Mouse (Mus musculus) hindbrain, embryonic 13.5 days (tissue): ENCODE measurements around the gene Mta3. TPM values are rescaled to one million over a fixed set of nuclear protein-coding genes. Genes with fewer than 3 reads are reported as not detected.

ENCODE experiments used
- ATAC-seq: fragments of 200-750 bp; cut with Nextera tagmentation; 2 replicates; pipeline ENCODE4 v1.8.0; 2017; ENCODE audit warnings: moderate TSS enrichment; ENCODE audit not compliant: low FRiP score
- H3K27ac ChIP-seq: fragments of 300-500 bp; sonication (generic); 2 replicates; pipeline ENCODE4 v1.5.1; 2015; ENCODE audit warnings: inconsistent platforms, mild to moderate bottlenecking, moderate library complexity
- H3K27me3 ChIP-seq: fragments of 300-500 bp; sonication (generic); 2 replicates; pipeline ENCODE4 v1.6.1; 2015; ENCODE audit warnings: mild to moderate bottlenecking, inconsistent platforms
- H3K36me3 ChIP-seq: fragments of 300-500 bp; sonication (generic); 2 replicates; pipeline ENCODE4 v1.6.1; 2015; ENCODE audit warnings: mild to moderate bottlenecking, inconsistent platforms
- H3K4me1 ChIP-seq: fragments of 300-500 bp; sonication (generic); replicated peaks from 2 replicates; pipeline ENCODE4 v1.6.1; 2015; ENCODE audit warnings: inconsistent platforms
- H3K4me2 ChIP-seq: fragments of 300-500 bp; sonication (generic); 2 replicates; pipeline ENCODE4 v1.6.1; 2015; ENCODE audit warnings: inconsistent platforms, mild to moderate bottlenecking, moderate library complexity
- H3K4me3 ChIP-seq: fragments of 300-500 bp; sonication (generic); 2 replicates; pipeline ENCODE4 v1.5.1; 2015; ENCODE audit warnings: mild to moderate bottlenecking, inconsistent platforms
- H3K9ac ChIP-seq: fragments of 300-500 bp; sonication (generic); 2 replicates; pipeline ENCODE4 v1.6.1; 2015; ENCODE audit warnings: mild to moderate bottlenecking, inconsistent platforms
- H3K9me3 ChIP-seq: fragments of 300-500 bp; sonication (generic); 2 replicates; pipeline ENCODE4 v1.6.1; 2016; ENCODE audit warnings: inconsistent platforms
- WGBS: fragments of 180-500 bp; shearing (Covaris S2); methylation state at CpG from one replicate; pipeline ENCODE4 v1.1.7; 2015; 5-methylcytosine and 5-hydroxymethylcytosine counted together
- polyA plus RNA-seq: library from polyadenylated mRNA; unstranded; fragments of >200 nt; fragmentation: Nextera tagmentation; extraction: Ambion mirVana; gene quantifications from 2 replicates; pipeline ENCODE4 v1.2.1, GENCODE M21; 2015

The Mta3 gene
- polyA plus RNA-seq, 1 experiment from 2014 or later = 33.3 TPM

GRCm38 (mm10) chr17:83803987-83804386 is 98.0 kb downstream of the Mta3 start:
- Histone ChIP-seq H3K4me1 (peaks cover 21% of the 10 kb centered on the region), H3K4me2 (no peak overlapping the region), H3K9me3 (no peaks in the 10 kb centered on the region), H3K36me3 (peaks cover 40% of the 10 kb centered on the region), H3K27me3 (no peaks in the 10 kb centered on the region), H3K27ac (peak overlapping the region; percentile 64), H3K9ac (no peak overlapping the region), H3K4me3 (no peak overlapping the region)
- ATAC-seq = no peak
- 73% methylated on average over 9 of the region's 9 CpGs for WGBS

- Histone ChIP-seq H3K4me3 (no peak overlapping the region), H3K9me3 (no peaks in the 10 kb centered on the region), H3K4me1 (peaks cover 21% of the 10 kb centered on the region), H3K4me2 (no peak overlapping the region), H3K27ac (peak overlapping the region; percentile 64; the same call in 1 of the 2 replicates), H3K36me3 (peaks cover 50% of the 10 kb centered on the region), H3K9ac (no peak overlapping the region), H3K27me3 (no peaks in the 10 kb centered on the region)
- WGBS = 79% methylated on average over 9 of the region's 9 CpGs
- ATAC-seq = no peak
Observed at GRCm38 (mm10) chr17:83805078-83805477, 99.1 kb downstream of the Mta3 start.

- no peak overlapping the region for H3K4me3 ChIP-seq
- WGBS = 85% methylated on average over 7 of the region's 7 CpGs
- no peak overlapping the region for H3K9ac ChIP-seq
- peaks cover 50% of the 10 kb centered on the region for H3K36me3 ChIP-seq
- H3K9me3 ChIP-seq = no peaks in the 10 kb centered on the region
- H3K27me3 ChIP-seq = no peaks in the 10 kb centered on the region
- ATAC-seq = no peak
- no peak overlapping the region for H3K4me2 ChIP-seq
- no peak overlapping the region for H3K27ac ChIP-seq
- peaks cover 22% of the 10 kb centered on the region for H3K4me1 ChIP-seq
Observed at GRCm38 (mm10) chr17:83807345-83807744, 101.4 kb downstream of the Mta3 start.

GRCm38 (mm10) chr17:83807778-83808398 is 101.9 kb downstream of the Mta3 start:
- ATAC-seq = no peak
- H3K4me2 ChIP-seq = no peak overlapping the region
- no peak overlapping the region for H3K9ac ChIP-seq
- peaks cover 53% of the 10 kb centered on the region for H3K36me3 ChIP-seq
- no peak overlapping the region for H3K4me3 ChIP-seq
- 76% methylated on average over 11 of the region's 11 CpGs for WGBS
- H3K9me3 ChIP-seq = no peaks in the 10 kb centered on the region
- no peak overlapping the region for H3K27ac ChIP-seq
- H3K27me3 ChIP-seq = no peaks in the 10 kb centered on the region
- peaks cover 25% of the 10 kb centered on the region for H3K4me1 ChIP-seq

GRCm38 (mm10) chr17:83808476-83809098 is 102.6 kb downstream of the Mta3 start:
- H3K4me2 ChIP-seq = no peak overlapping the region
- H3K36me3 ChIP-seq = peaks cover 48% of the 10 kb centered on the region
- H3K9ac ChIP-seq = no peak overlapping the region
- H3K4me1 ChIP-seq = peaks cover 24% of the 10 kb centered on the region
- H3K27ac ChIP-seq = no peak overlapping the region
- 92% methylated on average over 12 of the region's 12 CpGs for WGBS
- no peaks in the 10 kb centered on the region for H3K9me3 ChIP-seq
- no peak overlapping the region for H3K4me3 ChIP-seq
- H3K27me3 ChIP-seq = no peaks in the 10 kb centered on the region
- no peak for ATAC-seq

- H3K27ac ChIP-seq = no peak overlapping the region
Observed at GRCm38 (mm10) chr17:83809197-83809829, 103.3 kb downstream of the Mta3 start.

GRCm38 (mm10) chr17:83810285-83810684 is 104.3 kb downstream of the Mta3 start:
- Histone ChIP-seq H3K4me2 (no peak overlapping the region), H3K4me3 (no peak overlapping the region), H3K36me3 (peaks cover 39% of the 10 kb centered on the region), H3K27me3 (no peaks in the 10 kb centered on the region), H3K4me1 (peaks cover 8% of the 10 kb centered on the region; the same call in 1 of the 2 replicates), H3K9ac (no peak overlapping the region), H3K9me3 (no peaks in the 10 kb centered on the region), H3K27ac (no peak overlapping the region)
- 95% methylated on average over 5 of the region's 5 CpGs for WGBS
- no peak for ATAC-seq

More at GRCm38 (mm10) chr17:83809197-83809829, 103.3 kb downstream of the Mta3 start:
- no peak for ATAC-seq
- peaks cover 16% of the 10 kb centered on the region for H3K4me1 ChIP-seq
- H3K9me3 ChIP-seq = no peaks in the 10 kb centered on the region
- WGBS = 91% methylated on average over 17 of the region's 17 CpGs
- H3K4me3 ChIP-seq = no peak overlapping the region
- no peak overlapping the region for H3K4me2 ChIP-seq
- H3K9ac ChIP-seq = no peak overlapping the region
- no peaks in the 10 kb centered on the region for H3K27me3 ChIP-seq
- H3K36me3 ChIP-seq = peaks cover 44% of the 10 kb centered on the region

GRCm38 (mm10) chr17:83812200-83812944 is 106.4 kb downstream of the Mta3 start:
- H3K4me2 ChIP-seq = no peak overlapping the region
- H3K4me1 ChIP-seq = peaks cover 4% of the 10 kb centered on the region; the same call in 1 of the 2 replicates
- peaks cover 27% of the 10 kb centered on the region for H3K36me3 ChIP-seq
- H3K9me3 ChIP-seq = no peaks in the 10 kb centered on the region
- H3K27ac ChIP-seq = no peak overlapping the region
- H3K4me3 ChIP-seq = no peak overlapping the region
- no peaks in the 10 kb centered on the region for H3K27me3 ChIP-seq
- ATAC-seq = no peak
- 90% methylated on average over 17 of the region's 17 CpGs for WGBS
- no peak overlapping the region for H3K9ac ChIP-seq

GRCm38 (mm10) chr17:83813050-83813449 is 107.1 kb downstream of the Mta3 start:
- Histone ChIP-seq H3K4me1 (peaks cover 4% of the 10 kb centered on the region; the same call in 1 of the 2 replicates), H3K9me3 (no peaks in the 10 kb centered on the region), H3K27ac (no peak overlapping the region), H3K9ac (no peak overlapping the region), H3K4me2 (no peak overlapping the region), H3K27me3 (no peaks in the 10 kb centered on the region), H3K4me3 (no peak overlapping the region), H3K36me3 (peaks cover 27% of the 10 kb centered on the region)
- 91% methylated on average over 4 of the region's 4 CpGs for WGBS
- no peak for ATAC-seq

GRCm38 (mm10) chr17:83816996-83817395 is 111.0 kb downstream of the Mta3 start:
- H3K9ac ChIP-seq = no peak overlapping the region
- no peak overlapping the region for H3K4me2 ChIP-seq
- ATAC-seq = no peak

GRCm38 (mm10) chr17:83819503-83819902 is 113.5 kb downstream of the Mta3 start:
- 0 out of 2 replicates have a peak overlapping the region, but pooled peaks have one; percentile 36 for H3K9ac ChIP-seq
- H3K36me3 ChIP-seq = no peaks in the 10 kb centered on the region
- H3K4me3 ChIP-seq = no peak overlapping the region
- 74% methylated on average over 8 of the region's 8 CpGs for WGBS
- H3K27ac ChIP-seq = no peak overlapping the region
- no peaks in the 10 kb centered on the region for H3K9me3 ChIP-seq
- peaks cover 17% of the 10 kb centered on the region for H3K4me1 ChIP-seq
- no peak for ATAC-seq
- H3K27me3 ChIP-seq = no peaks in the 10 kb centered on the region
- no peak overlapping the region for H3K4me2 ChIP-seq

More at GRCm38 (mm10) chr17:83816996-83817395, 111.0 kb downstream of the Mta3 start:
- H3K4me1 ChIP-seq = peaks cover 21% of the 10 kb centered on the region
- H3K36me3 ChIP-seq = peaks cover 7% of the 10 kb centered on the region; the same call in 1 of the 2 replicates
- no peaks in the 10 kb centered on the region for H3K27me3 ChIP-seq
- H3K27ac ChIP-seq = no peak overlapping the region
- H3K9me3 ChIP-seq = no peaks in the 10 kb centered on the region
- no peak overlapping the region for H3K4me3 ChIP-seq
- WGBS = 93% methylated on average over 7 of the region's 7 CpGs

GRCm38 (mm10) chr17:83820701-83821100 is 114.7 kb downstream of the Mta3 start:
- H3K36me3 ChIP-seq = no peaks in the 10 kb centered on the region
- peaks cover 17% of the 10 kb centered on the region for H3K4me1 ChIP-seq
- H3K9ac ChIP-seq = no peak overlapping the region
- 56% methylated on average over 5 of the region's 5 CpGs for WGBS
- peak overlapping the region; percentile 35; the same call in 1 of the 2 replicates for H3K27ac ChIP-seq
- H3K4me2 ChIP-seq = no peak overlapping the region
- no peaks in the 10 kb centered on the region for H3K27me3 ChIP-seq
- H3K9me3 ChIP-seq = no peaks in the 10 kb centered on the region
- peak; percentile 28; the same call in 1 of the 2 replicates for ATAC-seq
- no peak overlapping the region for H3K4me3 ChIP-seq
